Mouse (Mus musculus): ENCODE data around the gene Ankrd13a.

DNA sequence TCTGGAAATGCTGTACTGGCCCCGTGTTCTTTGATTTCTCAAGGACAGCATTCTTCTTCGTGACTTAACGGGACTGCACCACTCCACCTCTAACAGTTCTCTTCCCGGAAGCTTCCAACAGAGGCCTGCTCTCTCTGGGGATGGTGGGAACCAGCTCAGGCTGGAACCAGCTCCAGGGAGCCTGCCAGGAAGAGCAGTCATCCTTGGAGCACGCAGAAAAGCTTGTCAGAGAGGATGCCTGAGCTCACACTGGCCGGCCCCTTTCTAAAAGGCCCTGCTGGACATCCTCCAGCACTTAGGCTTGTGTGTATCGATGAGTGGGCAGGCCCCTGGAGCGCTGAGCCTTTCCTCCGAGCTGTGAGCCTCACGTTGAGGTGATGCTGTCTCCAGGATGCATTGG is 46.3 kb upstream of the Ankrd13a start:
- no peak for TF ChIP-seq CTCF (IDR thresholded peaks at IDR 0.05; ENCODE audit: low read depth)
- TF ChIP-seq EP300 (IDR thresholded peaks at IDR 0.05; ENCODE audit: low read depth), result no peak
